Mouse (Mus musculus) heart, embryonic 11.5 days (tissue): ENCODE measurements around the gene Sarnp. TPM values are rescaled to one million over a fixed set of nuclear protein-coding genes. Genes with fewer than 3 reads are reported as not detected.

Experiments
- polyA plus RNA-seq: library from polyadenylated mRNA; unstranded; fragments of >200 nt; fragmentation: Nextera tagmentation; extraction: Ambion mirVana; gene quantifications from 2 replicates; pipeline ENCODE4 v1.2.1, GENCODE M21; 2014

Gene Sarnp
- polyA plus RNA-seq, 1 experiment from 2014 or later, result 210 TPM

Other genes with a start within 250 kb of the Sarnp start
- gene Erbb3, start 227.7 kb upstream of the Sarnp start, polyA plus RNA-seq, result 5.8 and 9.1 TPM in 2 replicates
- gene Rps26, start 190.6 kb upstream of the Sarnp start, polyA plus RNA-seq, result 551 and 604 TPM in 2 replicates
- gene Ikzf4, start 171.3 kb upstream of the Sarnp start, polyA plus RNA-seq, result 1.9 and 2.3 TPM in 2 replicates
- 11.1 and 12.4 TPM in 2 replicates for gene Suox, start 143.3 kb upstream of the Sarnp start, polyA plus RNA-seq
- gene Rab5b, start 121.1 kb upstream of the Sarnp start, polyA plus RNA-seq, result 51.3 and 64.5 TPM in 2 replicates
- 0.96 and 1.5 TPM in 2 replicates for gene Pmel, start 113.1 kb upstream of the Sarnp start, polyA plus RNA-seq
- gene Cdk2, start 112.3 kb upstream of the Sarnp start, polyA plus RNA-seq, result 91.1 and 98.5 TPM in 2 replicates
- gene Dgka, start 72.5 kb upstream of the Sarnp start, polyA plus RNA-seq, result 5.6 and 5.9 TPM in 2 replicates
- gene Pym1, start 69.4 kb upstream of the Sarnp start, polyA plus RNA-seq, result 25.4 and 27.2 TPM in 2 replicates
- 0.49 and 0.57 TPM in 2 replicates for gene Mmp19, start 26.4 kb upstream of the Sarnp start, polyA plus RNA-seq
- 28.7 and 37.0 TPM in 2 replicates for gene Dnajc14, start 13.3 kb upstream of the Sarnp start, polyA plus RNA-seq
- gene Tmem198b, start 13.0 kb upstream of the Sarnp start, polyA plus RNA-seq, result 15.0 and 18.2 TPM in 2 replicates
- 50.7 and 60.3 TPM in 2 replicates for gene Ormdl2, start 4.3 kb downstream of the Sarnp start, polyA plus RNA-seq
- gene Gdf11, start 74.4 kb downstream of the Sarnp start, polyA plus RNA-seq, result 4.1 and 4.5 TPM in 2 replicates
- 296 and 306 TPM in 2 replicates for gene Cd63, start 83.7 kb downstream of the Sarnp start, polyA plus RNA-seq
- 6.1 and 8.1 TPM in 2 replicates for gene Rdh5, start 105.6 kb downstream of the Sarnp start, polyA plus RNA-seq
- gene Bloc1s1, start 106.7 kb downstream of the Sarnp start, polyA plus RNA-seq, result 195 and 206 TPM in 2 replicates
- 0.43 and 0.79 TPM in 2 replicates for gene Itga7, start 116.5 kb downstream of the Sarnp start, polyA plus RNA-seq
- gene Mettl7b, start 143.7 kb downstream of the Sarnp start, polyA plus RNA-seq, result not detected in 2 replicates
- gene Olfr9, start 172.1 kb downstream of the Sarnp start, polyA plus RNA-seq, result not detected in 2 replicates
- not detected in 2 replicates for gene Olfr763, start 193.5 kb downstream of the Sarnp start, polyA plus RNA-seq
- gene Olfr764-ps1, start 222.6 kb downstream of the Sarnp start, polyA plus RNA-seq, result not detected in 2 replicates
- not detected in 2 replicates for gene Olfr765, start 232.7 kb downstream of the Sarnp start, polyA plus RNA-seq